Mouse (Mus musculus) urinary bladder, postnatal 4 days (tissue): ENCODE data around the gene Cntrob.
"Not testable (repeated sequence)": the region's sequence is repeated elsewhere in the genome, so short reads cannot be mapped to it uniquely, and the experiment has no call there.

ENCODE experiments used
- DNase-seq, 2 experiments: peaks; one replicate each; pipeline ENCODE4 v3.0.0; 2021 to 2022; ENCODE audit warnings: low spot score in 2 of 2

Gene Cntrob

DNA sequence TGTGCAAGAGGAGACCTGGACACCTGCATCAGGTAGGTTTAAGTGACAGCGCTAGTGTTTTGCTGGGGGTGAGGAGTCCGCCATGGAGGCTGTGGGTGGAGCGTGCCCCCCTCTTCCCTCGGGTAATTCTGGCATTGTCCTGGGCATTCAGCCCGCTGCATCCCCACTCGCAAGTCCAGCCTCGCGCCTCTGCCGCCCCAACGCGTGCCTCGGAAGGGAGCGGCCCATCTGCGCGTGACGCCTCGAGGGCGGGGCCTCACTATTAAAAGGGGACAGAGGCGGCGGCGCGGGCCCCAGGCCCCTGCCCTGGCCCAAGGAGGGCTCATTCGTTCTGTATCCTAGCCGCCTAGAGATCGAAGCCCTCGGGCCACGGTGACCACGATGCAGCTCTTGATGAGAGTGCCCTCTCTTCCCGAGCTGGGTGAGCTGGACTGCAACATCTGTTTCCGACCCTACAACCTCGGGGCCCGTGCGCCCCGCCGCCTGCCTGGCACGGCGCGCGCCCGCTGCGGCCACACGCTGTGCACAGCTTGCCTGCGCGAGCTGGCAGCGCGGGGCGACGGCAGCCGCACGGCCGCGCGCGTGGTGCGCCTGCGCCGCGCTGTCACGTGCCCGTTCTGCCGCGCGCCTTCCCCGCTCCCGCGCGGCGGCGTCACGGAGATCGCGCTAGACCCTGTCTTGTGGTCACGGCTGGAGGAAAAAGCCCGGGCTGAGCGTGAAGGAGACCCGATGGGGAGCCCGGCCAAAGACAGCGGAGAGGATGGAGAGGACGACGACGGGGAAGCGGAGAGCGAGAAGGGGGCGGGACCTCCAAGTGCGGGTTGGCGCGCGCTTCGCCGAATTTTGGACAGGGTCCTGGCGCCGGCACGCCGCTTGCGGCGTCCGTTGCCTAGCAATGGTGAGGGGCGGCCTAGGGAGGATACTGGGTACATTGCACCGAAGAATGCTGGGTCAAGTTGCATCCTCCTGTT, 16.9 kb upstream of the Cntrob start, which contains the start of gene Rnf227:
TSS of gene Rnf227 (plus strand) at position 301 of the 971 bp plus-strand sequence.
- DNase-seq, result peak; percentile 66 to 73

- no peak for DNase-seq
These were observed 11.2 kb upstream of the Cntrob start for GRCm38 (mm10) chr11:69334796-69335195.

GRCm38 (mm10) chr11:69333922-69334321, 10.3 kb upstream of the Cntrob start:
- DNase-seq, result no peak

- DNase-seq, result no peak
These were observed 9.2 kb upstream of the Cntrob start for GRCm38 (mm10) chr11:69332713-69333253.

DNA sequence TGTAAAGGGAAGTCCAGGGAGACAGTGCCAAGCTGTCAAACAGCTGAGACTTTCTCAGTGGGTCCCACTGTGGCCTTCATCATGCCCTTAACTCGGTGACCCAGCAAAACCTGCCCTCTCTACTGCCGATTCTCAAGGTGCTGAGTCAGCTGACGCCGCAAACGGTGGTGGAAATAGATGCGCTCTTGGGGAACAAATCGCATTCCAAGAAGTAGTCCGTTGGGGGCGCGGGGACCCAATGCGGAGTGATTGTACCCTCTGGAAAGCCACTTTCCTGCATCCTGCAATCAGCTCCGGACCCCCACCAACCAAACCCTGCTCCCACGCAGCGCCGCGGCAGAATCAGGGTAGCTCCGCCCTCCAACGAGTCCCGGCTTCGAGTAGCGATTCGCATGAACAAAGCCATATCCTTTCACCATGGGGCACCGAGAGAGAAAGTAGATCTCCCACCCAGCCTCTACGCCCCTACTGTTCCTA, 8.4 kb upstream of the Cntrob start:
- peak; percentile 72 to 82 for DNase-seq

- DNase-seq, result no peak
These were observed 7.6 kb upstream of the Cntrob start for GRCm38 (mm10) chr11:69331152-69331551.

- no peak for DNase-seq
These were observed 4.9 kb upstream of the Cntrob start for GRCm38 (mm10) chr11:69328517-69328916.

- DNase-seq, result no peak
These were observed 4.1 kb upstream of the Cntrob start for GRCm38 (mm10) chr11:69327648-69328047.

DNA sequence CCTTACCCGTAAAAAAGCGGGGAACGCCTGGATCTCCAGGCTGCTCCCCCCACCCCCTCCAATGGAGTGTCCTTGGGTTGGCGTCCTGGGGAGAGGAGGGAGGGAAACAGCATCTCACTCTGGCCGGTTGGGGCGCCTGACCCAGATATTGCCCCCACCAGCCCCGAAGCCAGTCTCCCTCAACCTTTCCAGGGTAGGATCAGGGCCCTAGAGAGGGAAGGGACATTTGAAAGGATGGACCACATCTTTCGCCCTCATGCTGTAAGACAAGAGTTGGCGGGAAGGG, 3.5 kb upstream of the Cntrob start:
- no peak for DNase-seq

GRCm38 (mm10) chr11:69326408-69327156, 3.0 kb upstream of the Cntrob start:
- DNase-seq, result no peak

DNA sequence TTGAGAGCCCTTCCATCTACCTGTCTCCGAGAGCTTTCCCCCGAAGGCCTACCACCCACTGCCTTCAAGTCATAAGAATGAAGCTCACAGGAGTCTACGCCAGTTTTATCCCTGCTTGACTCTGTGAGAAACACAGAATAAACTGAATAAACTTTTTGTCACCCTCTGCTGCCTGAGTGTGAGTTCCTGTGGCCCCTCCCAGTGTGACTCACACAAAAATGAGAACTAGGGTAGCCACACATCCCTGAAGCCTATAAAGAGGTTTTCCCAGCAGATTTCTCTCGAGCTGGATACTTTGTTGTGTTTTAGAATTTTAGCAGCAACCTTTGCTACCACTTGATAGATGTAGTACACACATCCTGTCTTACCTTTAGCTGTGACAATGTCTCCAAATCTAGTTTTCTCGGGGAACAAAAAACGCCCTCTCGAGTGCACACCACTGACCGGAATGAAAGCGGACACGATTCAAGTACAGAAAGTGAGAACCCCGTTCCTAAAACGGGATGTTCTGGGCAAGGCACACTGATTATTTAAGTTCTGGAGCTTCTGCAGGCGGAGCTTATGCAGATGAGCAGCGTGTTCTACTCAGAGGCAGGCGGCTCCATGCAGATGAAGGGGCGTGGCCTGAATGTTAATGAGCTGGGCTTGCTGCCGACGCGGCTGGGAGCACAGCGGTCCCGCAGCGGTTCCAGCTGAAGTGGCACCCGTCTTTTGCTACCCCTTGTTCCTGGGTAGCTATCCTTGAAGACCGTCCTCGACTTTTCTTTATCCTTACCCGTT, 2.2 kb upstream of the Cntrob start, which contains the start of gene Kcnab3:
TSS of gene Kcnab3 (plus strand) at position 631 of the 780 bp plus-strand sequence.
- DNase-seq, result peak; percentile 76 to 79

DNA sequence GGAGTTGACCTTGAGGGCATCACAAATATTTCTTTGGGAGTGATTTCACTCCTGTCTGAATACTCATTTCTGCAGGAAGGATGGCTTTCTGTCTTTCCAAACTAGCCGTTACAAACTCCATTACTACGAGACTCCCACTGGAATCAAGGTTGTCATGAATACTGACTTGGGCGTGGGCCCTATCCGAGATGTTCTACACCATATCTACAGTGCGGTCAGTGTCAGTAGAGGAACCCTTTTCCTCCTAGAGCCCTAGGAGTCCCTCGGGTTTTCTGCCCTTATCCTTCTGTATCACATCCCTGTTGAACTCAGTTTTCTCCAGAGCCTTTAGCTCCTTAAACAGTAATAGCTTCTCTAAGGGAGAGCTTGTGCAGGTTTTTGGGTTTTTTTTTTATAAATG, 1.2 kb upstream of the Cntrob start:
- DNase-seq, result no peak

DNA sequence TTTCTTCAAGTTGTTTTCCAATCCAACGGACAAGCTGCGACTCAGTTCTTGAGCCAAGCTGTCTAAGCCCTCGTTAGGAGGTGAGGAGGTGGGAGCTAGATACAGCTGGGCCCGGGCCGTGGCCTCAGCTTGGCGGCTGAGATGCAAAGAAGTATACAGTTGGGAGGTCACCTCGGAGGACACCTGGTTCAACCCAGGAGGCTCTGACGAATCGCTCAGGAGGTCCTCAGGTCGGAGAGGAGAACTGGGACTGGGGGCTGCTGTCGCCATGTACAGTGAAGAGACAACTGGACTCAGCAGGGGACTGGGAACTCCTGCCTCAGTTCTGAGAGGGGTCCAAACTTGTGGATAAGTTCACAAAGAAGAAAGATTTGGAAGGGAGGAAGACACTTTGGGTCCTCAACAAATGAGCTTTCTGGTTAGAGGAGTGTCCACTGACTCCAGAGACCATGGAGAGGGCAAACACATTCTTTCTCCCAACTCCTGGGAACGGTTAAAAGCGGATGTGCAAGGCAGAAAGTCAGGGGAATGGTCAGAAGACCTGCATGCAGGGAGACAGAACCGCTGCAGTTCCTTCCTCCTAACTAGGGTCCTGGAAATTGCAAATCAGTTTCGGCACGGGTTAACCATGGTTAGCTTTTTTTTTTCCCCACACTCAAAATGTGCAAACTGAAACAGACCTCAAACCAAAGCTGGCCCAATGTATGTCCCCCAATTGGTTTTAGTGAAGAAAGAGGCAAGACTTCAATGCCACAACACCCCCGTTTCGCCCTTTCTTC, 693 bp downstream of the Cntrob start:
- DNase-seq, result no peak

GRCm38 (mm10) chr11:69322010-69322409, 1.6 kb downstream of the Cntrob start:
- DNase-seq, result no peak

DNA sequence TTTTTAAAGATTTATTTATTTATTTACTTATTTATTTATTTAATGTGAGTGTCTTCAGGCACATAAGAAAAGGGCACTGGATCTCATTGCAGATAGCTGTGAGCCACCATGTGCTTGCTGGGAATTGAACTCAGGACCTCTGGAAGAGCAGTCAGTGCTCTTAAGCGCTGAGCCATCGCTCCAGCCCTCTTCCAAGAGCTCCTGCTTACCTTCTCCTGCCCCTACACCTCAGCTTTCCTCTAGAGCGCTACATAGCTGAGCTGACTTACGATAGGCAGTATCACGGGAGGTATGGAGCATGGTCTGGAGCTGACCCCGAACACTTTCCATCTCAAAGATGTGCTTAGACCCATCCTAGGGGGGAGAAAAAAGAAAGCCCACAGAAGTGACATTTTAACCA, 2.0 kb downstream of the Cntrob start:
- no peak for DNase-seq

- DNase-seq, result not testable (repeated sequence)
These were observed 5.6 kb downstream of the Cntrob start for GRCm38 (mm10) chr11:69318000-69318399.

DNA sequence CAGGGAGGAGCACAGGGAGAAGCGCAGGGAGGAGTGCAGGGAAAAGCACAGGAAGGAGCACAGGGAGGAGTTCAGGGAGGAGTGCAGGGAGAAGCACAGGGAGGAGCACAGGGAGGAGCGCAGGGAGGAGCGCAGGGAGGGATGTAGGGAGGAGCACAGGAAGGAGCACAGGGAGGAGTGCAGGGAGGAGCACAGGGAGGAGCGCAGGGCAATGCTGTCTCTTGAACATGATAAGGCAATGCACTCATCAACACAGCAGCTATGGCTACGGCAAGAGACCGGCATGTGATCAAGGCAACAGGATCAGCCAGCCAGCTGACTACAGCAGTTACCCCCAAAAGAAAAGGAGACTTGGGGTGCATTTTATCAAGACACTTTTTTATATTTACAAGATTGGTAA, 7.2 kb downstream of the Cntrob start:
- DNase-seq, result no peak

GRCm38 (mm10) chr11:69311266-69311665, 12.3 kb downstream of the Cntrob start:
- DNase-seq, result no peak

- DNase-seq, result no peak
These were observed 17.5 kb downstream of the Cntrob start for GRCm38 (mm10) chr11:69306039-69306438.

- no peak for DNase-seq
These were observed 18.3 kb downstream of the Cntrob start for GRCm38 (mm10) chr11:69305291-69305690.

DNA sequence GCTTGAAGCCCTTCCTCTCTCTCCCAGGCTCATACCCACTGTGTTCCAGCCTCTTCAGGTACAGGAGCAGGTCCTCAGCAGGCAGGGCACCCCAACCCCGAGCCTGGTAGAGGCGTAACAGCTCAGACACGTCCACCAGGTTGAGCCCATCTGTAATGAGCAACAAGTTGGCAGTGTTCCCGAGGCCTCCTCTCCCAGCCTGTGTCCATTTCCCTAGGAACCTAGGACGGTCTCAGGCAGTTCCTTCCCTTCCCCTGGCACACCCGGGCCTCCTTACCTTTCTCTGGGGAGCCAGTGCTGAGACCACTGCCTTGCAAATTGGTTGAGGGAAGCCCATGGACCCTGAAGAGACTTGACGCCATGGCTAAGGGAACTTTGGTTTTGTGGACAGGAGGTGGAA, 20.8 kb downstream of the Cntrob start:
- no peak for DNase-seq
